Mouse (Mus musculus) liver, embryonic 16.5 days (tissue): ENCODE measurements around the gene Ntrk2. TPM values are rescaled to one million over a fixed set of nuclear protein-coding genes. Genes with fewer than 3 reads are reported as not detected.

Source experiments
- ATAC-seq: fragments of 200-750 bp; cut with Nextera tagmentation; 2 replicates; pipeline ENCODE4 v1.8.0; 2017; ENCODE audit warnings: low read depth, mild to moderate bottlenecking, moderate number of reproducible peaks, moderate library complexity
- H3K27ac ChIP-seq: fragments of 300-500 bp; sonication (generic); 2 replicates; pipeline ENCODE4 v1.5.1; 2014; ENCODE audit warnings: mild to moderate bottlenecking, low read length
- H3K27me3 ChIP-seq: fragments of 300-500 bp; sonication (generic); 2 replicates; pipeline ENCODE4 v1.6.1; 2014; ENCODE audit warnings: low read depth, low read length, mixed read lengths; ENCODE audit not compliant: control insufficient read depth, insufficient read depth
- H3K36me3 ChIP-seq: fragments of 300-500 bp; sonication (generic); 2 replicates; pipeline ENCODE4 v1.6.1; 2014; ENCODE audit warnings: mild to moderate bottlenecking; ENCODE audit not compliant: control insufficient read depth, insufficient read depth
- H3K4me1 ChIP-seq: fragments of 300-500 bp; sonication (generic); 2 replicates; pipeline ENCODE4 v1.6.1; 2014; ENCODE audit warnings: low read depth, low read length, mixed read lengths; ENCODE audit not compliant: control insufficient read depth
- H3K4me2 ChIP-seq: fragments of 300-500 bp; sonication (generic); 2 replicates; pipeline ENCODE4 v1.6.1; 2014; ENCODE audit warnings: low read depth, low read length, mixed read lengths
- H3K4me3 ChIP-seq: fragments of 300-500 bp; sonication (generic); 2 replicates; pipeline ENCODE4 v1.5.1; 2014; ENCODE audit warnings: low read depth, mild to moderate bottlenecking, low read length
- H3K9ac ChIP-seq: fragments of 300-500 bp; sonication (generic); 2 replicates; pipeline ENCODE4 v1.6.1; 2014; ENCODE audit warnings: low read depth, low read length
- H3K9me3 ChIP-seq: fragments of 300-500 bp; sonication (generic); replicated peaks from 2 replicates; pipeline ENCODE4 v1.6.1; 2016; ENCODE audit warnings: low read length; ENCODE audit not compliant: control insufficient read depth
- WGBS: fragments of 180-500 bp; shearing (Covaris S2); extraction: QIAGEN DNeasy Blood & Tissue Kit; methylation state at CpG from one replicate; pipeline ENCODE4 v1.1.7; 2014; ENCODE audit not compliant: insufficient replicate concordance; 5-methylcytosine and 5-hydroxymethylcytosine counted together
- polyA plus RNA-seq: library from polyadenylated mRNA; unstranded; fragments of >200 nt; fragmentation: Nextera tagmentation; extraction: Ambion mirVana; gene quantifications from 2 replicates; pipeline ENCODE4 v1.2.1, GENCODE M21; 2015

Ntrk2 gene
- polyA plus RNA-seq, 1 experiment from 2014 or later = 0.14 TPM

DNA sequence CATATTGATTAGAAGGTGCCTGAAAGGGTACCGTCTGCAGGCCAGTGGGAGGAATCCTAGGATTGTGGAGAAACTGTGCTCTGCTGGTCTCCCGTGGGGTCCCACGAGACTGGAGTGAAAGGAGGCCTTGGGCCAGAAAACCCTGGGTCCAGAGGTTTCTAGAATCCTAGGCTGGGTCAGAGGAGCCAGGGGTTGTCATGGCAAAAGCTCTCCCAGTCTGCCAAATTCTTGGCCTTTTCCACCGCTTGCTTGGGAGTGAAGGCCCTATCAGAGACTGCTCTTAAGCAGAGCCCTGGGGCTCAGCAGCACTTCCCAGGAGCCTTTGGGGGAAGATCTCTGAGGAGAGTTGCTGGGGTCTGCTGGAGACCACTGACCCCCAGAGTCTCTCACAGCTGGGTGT is 25.6 kb downstream of the Ntrk2 start:
- Histone ChIP-seq H3K27me3 (no peaks in the 10 kb centered on the region), H3K27ac (no peak overlapping the region), H3K4me1 (no peaks in the 10 kb centered on the region), H3K36me3 (no peaks in the 10 kb centered on the region), H3K4me3 (no peak overlapping the region), H3K9me3 (no peaks in the 10 kb centered on the region), H3K4me2 (no peak overlapping the region), H3K9ac (no peak overlapping the region)
- 59% methylated on average over 4 of the region's 4 CpGs for WGBS
- ATAC-seq = no peak

DNA sequence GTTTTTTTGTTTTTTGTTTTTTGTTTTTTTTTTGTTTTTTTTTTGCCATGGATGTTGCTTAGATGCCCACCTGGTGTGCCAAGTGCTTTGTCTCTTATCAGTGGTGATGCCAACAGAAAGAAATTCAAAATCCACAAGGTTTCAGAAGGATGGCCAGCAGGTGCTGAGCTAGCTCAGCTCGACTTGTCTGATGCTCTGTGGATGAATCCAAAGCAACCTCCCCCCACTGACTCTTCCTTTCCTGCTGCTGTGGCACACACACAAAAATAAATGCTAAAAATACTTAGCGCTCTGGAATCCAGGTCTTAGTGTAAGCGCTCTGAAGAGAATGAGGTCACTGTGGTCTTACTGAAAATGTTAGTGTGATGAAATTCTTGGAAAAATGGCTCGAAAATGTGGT is 28.4 kb downstream of the Ntrk2 start:
- WGBS = 50% methylated on average over 4 of the region's 4 CpGs
- H3K4me2 ChIP-seq = no peak overlapping the region
- no peak for ATAC-seq

DNA sequence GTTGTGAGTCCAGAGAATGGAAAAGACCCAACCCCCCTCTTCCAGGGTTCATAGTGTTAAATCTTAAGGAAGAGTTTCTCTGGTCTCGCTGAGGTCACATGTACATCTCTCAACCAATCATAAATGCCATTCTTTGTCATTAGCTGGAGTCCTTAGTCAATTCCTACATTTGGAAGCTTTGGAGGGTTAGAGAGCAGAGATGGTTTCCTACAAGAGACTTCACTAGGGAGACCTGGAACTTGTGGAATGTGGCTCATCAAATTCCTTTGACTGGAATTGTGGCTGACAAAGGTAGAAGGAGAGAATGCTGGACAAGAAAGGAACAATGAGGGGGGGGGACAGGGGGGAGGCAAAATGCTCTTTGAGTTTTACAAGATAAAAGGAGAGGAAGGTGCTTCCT is 30.5 kb downstream of the Ntrk2 start:
- no peak overlapping the region for H3K4me2 ChIP-seq
- no peak for ATAC-seq
- H3K4me3 ChIP-seq = no peak overlapping the region
- H3K27me3 ChIP-seq = no peaks in the 10 kb centered on the region
- H3K9me3 ChIP-seq = no peaks in the 10 kb centered on the region
- H3K9ac ChIP-seq = no peak overlapping the region
- H3K4me1 ChIP-seq = no peaks in the 10 kb centered on the region
- no peaks in the 10 kb centered on the region for H3K36me3 ChIP-seq
- WGBS = 59% methylated on average over 1 of the region's 1 CpGs
- no peak overlapping the region for H3K27ac ChIP-seq

More for the DNA sequence above, 28.4 kb downstream of the Ntrk2 start:
- Histone ChIP-seq H3K9me3 (no peaks in the 10 kb centered on the region), H3K27ac (no peak overlapping the region), H3K27me3 (no peaks in the 10 kb centered on the region), H3K4me1 (no peaks in the 10 kb centered on the region), H3K9ac (no peak overlapping the region), H3K4me3 (no peak overlapping the region), H3K36me3 (no peaks in the 10 kb centered on the region)

DNA sequence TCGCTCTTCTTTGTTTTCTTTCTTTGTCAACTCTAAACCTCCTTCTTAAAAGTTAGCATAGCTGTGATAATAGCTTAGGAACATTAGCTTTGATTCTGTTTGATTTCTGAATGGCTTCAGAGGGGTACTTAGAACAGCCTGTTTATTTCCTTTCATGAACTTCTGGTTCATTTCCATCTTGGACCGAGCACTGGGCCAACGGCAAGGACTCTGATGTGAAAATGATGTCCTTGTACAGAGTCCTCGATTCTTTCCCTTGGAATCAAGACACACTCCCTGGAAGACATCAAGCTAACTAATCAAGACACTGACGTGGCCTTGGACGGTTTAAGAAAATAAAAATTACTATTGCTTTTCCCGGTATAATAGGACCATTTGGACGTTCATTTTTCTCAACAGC is 31.7 kb downstream of the Ntrk2 start:
- Histone ChIP-seq H3K36me3 (no peaks in the 10 kb centered on the region), H3K9me3 (no peaks in the 10 kb centered on the region), H3K27me3 (no peaks in the 10 kb centered on the region), H3K4me1 (no peaks in the 10 kb centered on the region), H3K9ac (no peak overlapping the region), H3K4me2 (no peak overlapping the region), H3K27ac (no peak overlapping the region), H3K4me3 (no peak overlapping the region)
- ATAC-seq = no peak
- WGBS = 73% methylated on average over 8 of the region's 8 CpGs

DNA sequence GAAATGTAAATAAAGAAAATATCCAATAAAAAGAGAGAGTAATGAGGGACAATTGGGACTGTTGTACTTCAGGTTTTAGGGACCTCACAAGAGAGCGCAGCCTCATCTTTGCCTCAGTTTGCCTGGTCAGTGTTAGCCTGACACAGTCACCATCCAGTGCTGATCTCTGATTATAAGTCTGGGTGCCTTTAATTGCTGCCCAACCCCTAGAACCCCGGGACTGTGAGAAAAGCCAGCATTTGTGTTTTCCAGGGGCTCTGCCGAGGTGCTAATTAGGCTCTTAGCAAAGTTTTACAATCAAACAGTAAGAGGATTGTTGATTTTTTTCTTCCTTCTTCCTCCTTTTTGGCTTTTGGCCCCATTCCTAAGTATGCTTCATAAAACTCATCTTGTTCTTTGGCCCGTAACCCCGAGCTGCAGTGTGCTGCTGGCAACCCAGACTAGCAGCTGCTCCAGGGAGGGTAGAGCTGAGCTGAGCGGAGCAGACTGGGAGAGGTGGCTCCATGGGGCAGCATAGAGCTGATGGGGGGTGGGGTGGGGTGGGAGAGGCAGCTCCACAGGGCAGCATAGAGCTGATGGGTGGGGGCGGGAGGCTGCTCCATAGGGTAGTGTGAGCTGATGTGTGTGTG is 34.5 kb downstream of the Ntrk2 start:
- ATAC-seq = no peak
- no peak overlapping the region for H3K4me2 ChIP-seq
- 26% methylated on average over 6 of the region's 7 CpGs for WGBS

DNA sequence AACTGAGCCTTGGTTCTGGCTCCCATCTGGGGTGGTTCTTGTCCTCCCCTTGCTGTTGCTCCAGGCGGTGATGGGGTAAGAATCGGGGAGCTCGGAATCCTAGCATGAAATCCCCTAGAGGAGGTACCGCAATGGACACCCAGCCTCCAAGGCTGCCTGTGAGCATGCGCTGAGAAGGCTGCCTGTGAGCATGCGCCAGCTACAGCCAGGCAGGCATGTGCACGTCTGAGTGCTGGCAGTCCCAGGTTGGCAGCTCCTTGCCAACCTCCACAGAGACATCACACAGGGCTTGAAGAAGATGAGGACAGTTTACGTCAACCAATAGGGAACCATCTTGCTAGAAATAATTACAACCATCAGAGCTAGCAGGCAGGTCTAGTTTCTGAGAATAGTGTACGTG is 37.5 kb downstream of the Ntrk2 start:
- Histone ChIP-seq H3K9me3 (no peaks in the 10 kb centered on the region; the same call in 1 of the 2 replicates), H3K4me3 (no peak overlapping the region), H3K4me1 (no peaks in the 10 kb centered on the region), H3K4me2 (no peak overlapping the region), H3K36me3 (no peaks in the 10 kb centered on the region), H3K9ac (no peak overlapping the region), H3K27ac (no peak overlapping the region), H3K27me3 (no peaks in the 10 kb centered on the region)
- 63% methylated on average over 9 of the region's 9 CpGs for WGBS
- no peak for ATAC-seq

More for the DNA sequence above, 34.5 kb downstream of the Ntrk2 start:
- Histone ChIP-seq H3K27me3 (no peaks in the 10 kb centered on the region), H3K36me3 (no peaks in the 10 kb centered on the region), H3K27ac (no peak overlapping the region), H3K4me1 (no peaks in the 10 kb centered on the region), H3K4me3 (no peak overlapping the region), H3K9ac (no peak overlapping the region), H3K9me3 (no peaks in the 10 kb centered on the region)

DNA sequence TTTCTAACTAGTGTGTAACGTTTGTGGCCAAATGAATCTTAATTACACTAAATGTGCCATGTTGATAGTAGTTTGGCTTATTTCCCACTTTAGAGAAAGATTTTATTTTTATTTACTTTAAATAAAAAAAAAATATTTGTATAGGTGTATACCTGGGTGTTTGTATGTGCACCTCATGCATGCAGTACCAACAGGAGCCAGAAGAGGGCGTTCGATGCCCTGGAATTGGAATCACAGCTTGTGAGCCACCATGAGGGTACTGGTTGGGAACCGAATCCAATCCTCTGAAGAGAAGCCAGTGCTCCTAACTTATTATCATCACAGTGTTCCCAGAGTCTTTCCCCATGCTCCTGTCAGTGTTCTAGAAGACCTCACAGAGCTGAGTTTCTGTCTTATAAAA is 42.2 kb downstream of the Ntrk2 start:
- H3K36me3 ChIP-seq = no peaks in the 10 kb centered on the region
- no peak overlapping the region for H3K4me3 ChIP-seq
- 70% methylated on average over 4 of the region's 4 CpGs for WGBS
- H3K4me2 ChIP-seq = no peak overlapping the region
- H3K9ac ChIP-seq = no peak overlapping the region
- H3K9me3 ChIP-seq = no peaks in the 10 kb centered on the region; the same call in 1 of the 2 replicates
- H3K27me3 ChIP-seq = no peaks in the 10 kb centered on the region
- no peaks in the 10 kb centered on the region for H3K4me1 ChIP-seq
- H3K27ac ChIP-seq = no peak overlapping the region
- no peak for ATAC-seq

DNA sequence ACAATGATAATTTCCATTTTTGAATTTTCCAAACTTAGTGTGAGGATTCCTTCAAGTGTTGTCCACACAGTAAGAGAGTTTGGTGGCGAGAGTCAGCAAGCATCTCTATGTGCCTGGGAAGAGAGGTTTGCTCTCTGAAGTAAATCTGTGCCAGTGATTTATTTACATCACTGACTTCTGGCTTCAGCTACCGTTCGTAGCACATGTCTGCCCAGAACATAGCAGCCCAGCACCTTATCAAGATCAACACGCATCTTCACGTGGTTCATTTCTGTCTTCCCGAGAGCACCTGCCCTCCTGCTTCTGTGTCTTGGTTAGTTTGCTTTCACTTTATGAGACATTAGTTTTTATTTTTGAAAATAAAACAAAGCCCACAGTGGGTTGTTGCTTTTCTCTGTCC is 47.3 kb downstream of the Ntrk2 start:
- H3K9me3 ChIP-seq = no peaks in the 10 kb centered on the region; the same call in 1 of the 2 replicates
- no peak overlapping the region for H3K4me3 ChIP-seq
- H3K27ac ChIP-seq = no peak overlapping the region
- H3K4me2 ChIP-seq = no peak overlapping the region
- 54% methylated on average over 6 of the region's 6 CpGs for WGBS
- ATAC-seq = no peak
- H3K36me3 ChIP-seq = no peaks in the 10 kb centered on the region
- H3K9ac ChIP-seq = no peak overlapping the region
- H3K4me1 ChIP-seq = no peaks in the 10 kb centered on the region
- no peaks in the 10 kb centered on the region for H3K27me3 ChIP-seq

DNA sequence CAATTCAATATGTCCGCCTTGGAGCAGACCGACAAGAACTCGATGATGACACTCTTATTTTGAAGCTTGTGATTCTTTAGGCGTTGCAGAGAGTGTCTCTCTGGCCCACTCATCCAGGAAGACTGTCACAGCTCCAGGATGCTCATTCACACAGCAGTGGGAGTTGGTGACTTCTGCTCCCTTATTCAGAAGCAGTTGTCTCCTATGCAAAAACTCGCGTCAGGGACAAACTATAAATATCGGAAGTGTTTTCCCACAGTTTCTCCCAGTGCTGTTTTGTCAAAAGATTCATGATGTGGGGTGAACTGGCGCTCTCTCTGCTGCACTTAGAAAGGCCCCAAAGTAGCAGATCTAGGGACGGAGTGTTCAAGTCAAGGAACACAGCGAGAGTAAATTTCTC is 59.9 kb downstream of the Ntrk2 start:
- ATAC-seq = no peak
- Histone ChIP-seq H3K4me1 (no peaks in the 10 kb centered on the region), H3K27ac (no peak overlapping the region), H3K9me3 (no peaks in the 10 kb centered on the region), H3K36me3 (no peaks in the 10 kb centered on the region), H3K9ac (no peak overlapping the region), H3K4me3 (no peak overlapping the region), H3K27me3 (no peaks in the 10 kb centered on the region), H3K4me2 (no peak overlapping the region)
- WGBS = 69% methylated on average over 10 of the region's 10 CpGs
